Mouse (Mus musculus) stomach, adult 2 months (tissue): Measurements from ENCODE around the gene Mcm9. TPM values are rescaled to one million over a fixed set of nuclear protein-coding genes. Genes with fewer than 3 reads are reported as not detected.

Source experiments
- polyA plus RNA-seq: library from polyadenylated mRNA; depleted of rRNA; stranded (reverse); fragments of >200 nt; gene quantifications from 2 replicates; pipeline ENCODE4 v1.2.3, GENCODE M21; 2012; rRNA removed

Mcm9 gene
- 0.78 and 0.81 TPM in 2 replicates for polyA plus RNA-seq

GRCm38 (mm10) chr10:53630339-53630738 lies at the start of gene Mcm9:
TSS of gene Mcm9 (minus strand) at chr10:53630439.

GRCm38 (mm10) chr10:53596677-53597120 lies 33.5 kb downstream of the Mcm9 start, which contains the start of gene Asf1a:
TSS of gene Asf1a (plus strand) at chr10:53596757.

Other genes with a start within 250 kb of the Mcm9 start
- gene Asf1a, start 33.7 kb downstream of the Mcm9 start, polyA plus RNA-seq: 0.70 and 0.78 TPM in 2 replicates
- gene Fam184a, start 120.7 kb upstream of the Mcm9 start, polyA plus RNA-seq: 0.14 and 0.19 TPM in 2 replicates